Mouse (Mus musculus) lung, adult 18-20 months (tissue): ENCODE data around the gene Celf1.
"Not testable (repeated sequence)": the region's sequence is repeated elsewhere in the genome, so short reads cannot be mapped to it uniquely, and the experiment has no call there.

Experiments
- DNase-seq, 2 experiments: peaks; one replicate each; pipeline ENCODE4 v3.0.0; 2022; ENCODE audit warnings: mixed read lengths in 2 of 2

The Celf1 gene

GRCm38 (mm10) chr2:90940233-90941229 is at the start of gene Celf1:
Celf1 (plus strand) TSS chr2:90940382.
- DNase-seq = peak; percentile 78 to 85

DNA sequence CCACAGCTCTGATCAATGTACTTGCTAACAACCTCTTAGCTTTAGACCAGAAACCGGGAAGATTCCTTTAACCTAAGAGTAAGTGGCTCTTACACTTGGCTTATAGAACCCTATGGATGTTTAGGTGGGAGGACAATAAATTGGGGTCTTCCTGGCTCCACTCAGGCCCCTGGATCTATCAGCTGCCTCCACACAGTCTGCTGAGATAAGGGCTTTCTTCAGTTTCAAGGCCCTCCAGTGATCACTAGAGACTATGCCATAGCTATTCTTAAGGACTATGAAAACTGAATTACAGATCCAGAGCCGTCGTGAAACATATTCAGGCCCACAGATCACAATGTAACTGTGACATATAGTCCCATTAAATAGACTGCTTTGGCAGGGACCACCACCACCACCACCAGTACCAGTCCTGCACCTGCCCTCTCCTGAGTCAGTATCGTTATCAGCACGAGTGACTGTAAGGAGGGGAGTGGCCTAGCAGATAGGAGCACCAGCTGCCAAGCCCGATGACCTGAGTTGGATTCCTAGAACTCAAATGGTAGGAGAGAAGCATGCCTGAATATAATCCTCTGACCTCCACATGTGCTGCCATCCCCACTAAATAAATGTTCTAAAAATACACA is 46.4 kb upstream of the Celf1 start:
- no peak for DNase-seq

- DNase-seq = not testable (repeated sequence)
Observed at GRCm38 (mm10) chr2:90894299-90894677, 45.9 kb upstream of the Celf1 start.

DNA sequence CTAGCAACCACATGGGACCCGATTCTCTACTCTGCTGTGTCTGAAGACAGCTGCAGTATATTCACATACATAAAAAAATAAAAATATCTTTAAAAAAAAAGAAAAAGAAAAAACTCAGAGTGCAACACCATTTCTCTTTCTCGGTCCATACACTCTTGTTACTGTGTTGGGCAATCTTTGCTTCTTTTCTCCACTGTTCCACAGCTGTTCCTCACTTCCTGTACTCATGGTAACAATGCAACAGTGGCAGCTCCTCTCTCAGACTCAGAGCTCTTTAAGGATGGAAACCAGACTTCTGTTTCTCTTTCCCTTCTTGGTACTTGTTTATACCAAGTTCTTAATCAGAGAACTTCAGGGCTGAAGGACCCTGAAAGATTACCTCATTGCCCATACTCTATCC is 36.8 kb upstream of the Celf1 start:
- no peak for DNase-seq

DNA sequence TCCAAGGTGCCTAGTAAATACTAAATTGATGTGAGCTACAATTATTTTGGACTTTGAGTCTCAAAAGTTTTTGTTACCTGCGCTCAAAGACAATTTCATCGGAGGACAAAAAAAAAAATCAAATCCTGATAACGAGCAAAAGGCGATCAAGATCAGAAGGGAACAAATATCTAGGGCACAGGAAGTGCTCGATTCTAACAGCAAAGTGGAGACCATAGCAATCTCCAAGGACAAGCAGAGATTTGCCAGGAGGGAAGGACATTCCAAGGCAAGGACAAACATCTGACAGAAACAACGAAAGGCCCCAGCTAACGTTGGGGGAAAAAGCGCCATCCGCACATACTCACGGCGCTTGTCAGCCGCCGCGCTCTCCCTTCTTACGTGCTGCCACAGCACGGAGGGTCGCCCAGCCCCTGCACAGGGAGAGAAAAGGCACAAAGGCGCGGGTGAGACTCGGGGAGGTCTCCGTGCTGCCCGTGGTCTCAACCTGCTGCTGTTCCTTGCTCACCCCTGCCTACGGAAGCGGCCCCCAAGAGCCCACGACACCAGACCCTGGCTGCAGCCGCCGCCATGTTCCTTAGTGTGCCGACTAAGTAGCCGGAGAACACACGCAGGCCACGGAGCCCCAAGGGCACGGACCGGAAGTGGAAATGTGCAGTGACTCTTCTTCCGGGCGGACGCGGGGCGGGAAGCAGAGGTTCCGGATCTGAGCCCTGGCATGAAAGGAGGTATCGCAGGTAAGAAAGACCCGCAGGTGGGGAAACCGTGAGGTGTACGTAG is 35.9 kb upstream of the Celf1 start, which contains the start of the genes Kbtbd4 and Ndufs3:
Gene Kbtbd4, plus strand, starts transcription at position 665 of the 780 bp plus-strand sequence.
Gene Ndufs3, minus strand, starts transcription at position 752 of the 780 bp plus-strand sequence.
- DNase-seq = peak; percentile 87 to 88

DNA sequence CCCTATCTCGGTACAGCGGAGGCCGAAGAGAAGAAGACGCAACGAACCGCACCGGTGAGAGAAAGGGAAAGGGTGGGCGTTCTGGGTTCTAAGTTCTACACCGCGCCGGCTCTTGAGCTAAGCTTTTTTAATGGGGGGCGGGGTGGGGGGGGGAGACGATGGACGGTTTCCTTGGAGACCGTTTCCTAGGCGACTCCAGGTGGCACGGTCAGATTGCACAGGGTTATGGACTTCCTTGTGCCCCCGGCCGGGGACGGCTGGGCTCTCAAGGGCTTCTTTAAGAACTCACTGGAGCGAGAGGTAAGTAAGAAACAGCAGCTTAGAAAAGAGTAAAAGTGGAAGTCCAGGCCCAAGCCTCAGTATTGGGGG is 35.3 kb upstream of the Celf1 start:
- no peak for DNase-seq

DNA sequence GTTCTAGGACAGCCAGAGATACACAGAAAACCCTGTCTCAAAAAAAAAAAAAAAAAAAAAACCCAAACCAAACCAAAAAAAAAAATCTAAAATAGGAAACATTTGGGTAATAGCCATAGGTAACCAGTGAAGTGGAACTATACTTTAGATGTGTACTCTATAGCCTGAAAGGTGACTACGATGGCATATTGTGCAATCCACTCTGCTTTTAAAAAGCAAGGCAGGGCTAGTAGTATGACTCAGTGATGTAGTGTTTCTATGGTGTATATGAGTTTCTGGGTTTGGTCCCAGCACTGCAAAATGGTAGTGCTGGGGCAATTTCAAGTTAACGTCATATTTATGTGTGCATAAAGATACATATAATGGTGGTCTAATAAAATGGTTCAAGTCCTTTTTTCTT is 33.5 kb upstream of the Celf1 start:
- DNase-seq = no peak

- no peak for DNase-seq
Observed at GRCm38 (mm10) chr2:90910861-90911260, 29.3 kb upstream of the Celf1 start.

GRCm38 (mm10) chr2:90911668-90912067 is 28.5 kb upstream of the Celf1 start:
- DNase-seq = no peak

DNA sequence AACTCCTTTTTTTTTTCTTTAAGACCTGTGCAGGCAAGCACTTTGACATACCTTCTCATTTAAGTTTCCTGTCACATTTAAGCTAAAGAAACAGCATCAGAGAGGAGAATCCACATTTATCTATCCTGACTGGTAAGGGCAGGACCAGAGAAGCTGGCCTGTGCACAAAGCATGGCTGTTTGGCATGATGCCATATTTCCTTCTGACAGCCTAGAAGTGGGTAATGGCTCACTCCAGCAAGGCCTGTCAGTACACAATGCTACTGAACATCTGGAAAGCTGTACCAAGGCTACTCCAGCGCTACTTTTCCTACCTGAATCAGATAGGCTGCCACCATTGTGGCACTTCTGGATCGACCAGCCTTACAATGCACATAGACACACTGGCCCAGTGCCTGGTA is 26.5 kb upstream of the Celf1 start:
- DNase-seq = peak in 1 of 2 experiments; percentile 30

GRCm38 (mm10) chr2:90915516-90915915 is 24.7 kb upstream of the Celf1 start:
- no peak for DNase-seq

- no peak for DNase-seq
Observed at GRCm38 (mm10) chr2:90916560-90917232, 23.5 kb upstream of the Celf1 start.

GRCm38 (mm10) chr2:90917233-90917998 is 22.8 kb upstream of the Celf1 start:
- peak; percentile 66 to 81 for DNase-seq

- peak in 1 of 2 experiments; percentile 7 for DNase-seq
Observed at GRCm38 (mm10) chr2:90917999-90918698, 22.0 kb upstream of the Celf1 start.

GRCm38 (mm10) chr2:90921178-90921577 is 19.0 kb upstream of the Celf1 start:
- DNase-seq = no peak

DNA sequence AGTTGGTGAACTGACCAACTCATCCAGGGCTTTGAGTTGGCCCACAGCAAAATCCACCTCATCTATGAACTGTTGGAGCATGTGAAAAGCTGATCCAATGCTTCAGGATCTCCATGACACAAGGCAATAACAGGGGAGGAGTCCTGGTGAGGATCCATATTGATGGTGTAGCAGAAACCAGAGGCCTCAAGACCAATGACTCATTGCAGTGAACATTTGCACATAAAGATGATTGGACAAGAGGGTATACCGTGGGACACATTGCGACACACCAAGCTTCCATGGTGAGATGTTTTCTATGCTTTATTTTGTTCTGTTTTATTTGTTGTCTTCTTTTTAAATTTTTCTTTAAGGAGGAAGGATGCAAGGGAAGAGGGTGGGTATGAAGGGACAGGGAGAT is 17.5 kb upstream of the Celf1 start:
- DNase-seq = no peak

DNA sequence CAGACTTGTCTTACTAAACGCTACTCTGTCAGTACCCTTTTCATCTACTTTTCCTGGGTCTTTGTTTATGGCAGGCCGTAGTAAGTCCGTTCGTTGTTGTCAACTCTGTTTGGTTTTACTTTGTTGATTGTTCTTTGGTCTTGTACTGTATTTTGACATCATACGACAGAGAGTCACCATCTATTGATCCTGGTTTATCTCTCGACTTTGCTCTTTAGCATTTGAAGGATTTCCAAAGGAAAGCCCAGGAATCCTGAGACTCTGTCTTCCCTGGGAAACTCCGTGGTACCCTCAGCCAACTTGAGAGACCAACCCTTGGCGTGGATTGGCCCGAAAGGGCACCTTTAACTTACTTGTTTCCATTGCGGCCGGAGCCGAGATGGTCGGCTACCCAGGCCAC is 11.6 kb upstream of the Celf1 start:
- no peak for DNase-seq

DNA sequence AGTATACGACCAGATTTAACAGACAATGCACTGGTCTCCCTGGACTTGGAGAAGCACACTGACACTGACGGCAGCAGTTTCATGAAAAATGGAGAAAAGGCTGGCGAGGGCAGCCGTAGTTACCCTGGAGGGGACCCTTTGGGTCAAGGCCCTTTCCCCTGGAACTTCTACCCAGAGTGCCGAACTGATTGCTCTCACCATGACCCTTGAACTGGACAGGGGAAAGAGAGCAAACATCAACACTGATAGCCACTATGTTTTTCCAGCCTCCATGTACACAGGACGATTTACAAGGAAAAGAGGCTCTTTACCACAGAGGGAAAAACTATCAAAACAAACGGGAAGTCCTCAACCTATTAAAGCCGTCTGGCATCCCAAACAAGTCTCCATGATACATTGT is 8.4 kb upstream of the Celf1 start:
- no peak for DNase-seq

DNA sequence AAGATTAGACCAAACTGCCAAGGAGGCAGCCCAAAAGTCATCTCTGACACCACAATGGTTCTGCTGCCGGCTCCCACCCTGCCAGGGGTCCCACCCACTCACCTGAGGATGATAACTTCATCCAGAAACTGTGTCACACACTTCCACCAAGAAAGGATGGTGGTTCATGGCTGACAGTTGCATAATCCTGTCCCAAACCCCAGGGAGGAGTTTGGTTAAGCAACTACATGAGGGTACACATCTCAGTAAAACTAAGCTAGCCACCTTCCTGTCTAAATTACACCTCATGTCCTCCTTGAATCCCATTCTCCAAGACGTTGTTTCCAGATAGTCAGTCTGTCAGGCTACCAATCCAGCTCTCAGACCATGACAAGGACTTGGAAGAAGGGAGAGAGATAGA is 7.9 kb upstream of the Celf1 start:
- no peak for DNase-seq

DNA sequence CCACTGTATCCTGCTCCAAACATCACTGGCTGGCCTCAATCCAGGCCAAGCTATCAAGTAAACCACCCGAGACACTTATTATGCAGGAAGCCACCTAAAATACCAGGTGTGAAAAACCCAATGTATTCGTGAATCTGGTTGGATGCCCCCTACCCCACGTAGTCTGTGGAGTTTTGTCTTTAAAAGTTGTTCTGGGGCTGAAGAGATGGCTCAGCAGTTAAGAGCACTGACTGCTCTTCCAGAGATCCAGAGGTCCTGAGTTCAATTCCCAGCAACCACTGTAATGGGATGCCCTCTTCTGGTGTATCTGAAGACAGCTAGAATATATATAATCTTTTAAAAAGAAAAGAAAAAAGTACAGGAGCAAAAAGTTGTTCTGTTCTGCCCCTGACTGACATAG is 1.8 kb upstream of the Celf1 start:
- DNase-seq = no peak

GRCm38 (mm10) chr2:90939750-90940149 is 432 bp upstream of the Celf1 start:
- DNase-seq = peak; percentile 12 to 21
